Mouse (Mus musculus) mesoderm, embryonic 11.5 days (tissue): ENCODE data around the gene Snrpa.

Experiments used
- DNase-seq: peaks from one replicate; pipeline ENCODE4 v3.0.0-alpha.2; 2012; ENCODE audit warnings: low read depth, low spot score

The Snrpa gene

GRCm38 (mm10) chr7:27195681-27196611 is at the start of gene Snrpa, which contains the start of gene BC024978:
Snrpa (minus strand) TSS chr7:27196271.
BC024978 (plus strand) TSS chr7:27195781.
- peak; percentile 98 for DNase-seq

- peak; percentile 32 for DNase-seq
These were observed 48.0 kb upstream of the Snrpa start for GRCm38 (mm10) chr7:27244088-27244487.

GRCm38 (mm10) chr7:27243211-27243610 is 47.1 kb upstream of the Snrpa start:
- no peak for DNase-seq

GRCm38 (mm10) chr7:27238568-27238967 is 42.5 kb upstream of the Snrpa start:
- no peak for DNase-seq

- DNase-seq: no peak
These were observed 41.5 kb upstream of the Snrpa start for GRCm38 (mm10) chr7:27237527-27237926.

GRCm38 (mm10) chr7:27235726-27236125 is 39.7 kb upstream of the Snrpa start:
- no peak for DNase-seq

- no peak for DNase-seq
These were observed 37.2 kb upstream of the Snrpa start for GRCm38 (mm10) chr7:27233300-27233699.

GRCm38 (mm10) chr7:27232781-27233281 is 36.8 kb upstream of the Snrpa start, which contains the start of gene Coq8b:
Coq8b (plus strand) TSS chr7:27233023.
- peak; percentile 96 for DNase-seq

GRCm38 (mm10) chr7:27231693-27232331 is 35.7 kb upstream of the Snrpa start:
- DNase-seq: no peak

- no peak for DNase-seq
These were observed 34.7 kb upstream of the Snrpa start for GRCm38 (mm10) chr7:27230781-27231180.

GRCm38 (mm10) chr7:27228865-27229264 is 32.8 kb upstream of the Snrpa start:
- no peak for DNase-seq

- DNase-seq: peak; percentile 96
These were observed 32.3 kb upstream of the Snrpa start, which contains the start of gene Itpkc for GRCm38 (mm10) chr7:27228281-27228821. Itpkc (minus strand) TSS chr7:27228661.

- no peak for DNase-seq
These were observed 31.6 kb upstream of the Snrpa start for GRCm38 (mm10) chr7:27227676-27228075.

GRCm38 (mm10) chr7:27227276-27227675 is 31.2 kb upstream of the Snrpa start:
- DNase-seq: no peak

- DNase-seq: no peak
These were observed 29.0 kb upstream of the Snrpa start for GRCm38 (mm10) chr7:27224877-27225575.

GRCm38 (mm10) chr7:27222538-27222937 is 26.5 kb upstream of the Snrpa start:
- no peak for DNase-seq

GRCm38 (mm10) chr7:27221939-27222338 is 25.9 kb upstream of the Snrpa start:
- DNase-seq: no peak

GRCm38 (mm10) chr7:27219937-27220336 is 23.9 kb upstream of the Snrpa start:
- no peak for DNase-seq

- no peak for DNase-seq
These were observed 22.5 kb upstream of the Snrpa start for GRCm38 (mm10) chr7:27218586-27218985.

GRCm38 (mm10) chr7:27212626-27213025 is 16.6 kb upstream of the Snrpa start:
- DNase-seq: no peak

- no peak for DNase-seq
These were observed 7.8 kb upstream of the Snrpa start for GRCm38 (mm10) chr7:27203730-27204449.
